Mouse (Mus musculus) hindbrain, embryonic 11.5 days (tissue): ENCODE results near the gene Fbxo34. TPM values are rescaled to one million over a fixed set of nuclear protein-coding genes. Genes with fewer than 3 reads are reported as not detected.

Experiments used
- ATAC-seq: fragments of 200-750 bp; cut with Nextera tagmentation; 2 replicates; pipeline ENCODE4 v1.8.0; 2017; ENCODE audit warnings: mild to moderate bottlenecking, moderate TSS enrichment, moderate library complexity; ENCODE audit not compliant: low FRiP score
- DNase-seq: peaks from one replicate; pipeline ENCODE4 v3.0.0-alpha.2; 2015; ENCODE audit warnings: low spot score
- H3K27ac ChIP-seq: fragments of 300-500 bp; sonication (generic); 2 replicates; pipeline ENCODE4 v1.5.1; 2014; ENCODE audit warnings: mild to moderate bottlenecking, low read depth, low read length
- H3K27me3 ChIP-seq: fragments of 300-500 bp; sonication (generic); 2 replicates; pipeline ENCODE4 v1.6.1; 2014; ENCODE audit warnings: mild to moderate bottlenecking, low read length, moderate library complexity, mixed read lengths; ENCODE audit not compliant: control insufficient read depth, insufficient read depth
- H3K36me3 ChIP-seq: fragments of 300-500 bp; sonication (generic); 2 replicates; pipeline ENCODE4 v1.6.1; 2014; ENCODE audit warnings: mild to moderate bottlenecking, low read length, moderate library complexity, mixed read lengths; ENCODE audit not compliant: control insufficient read depth, insufficient read depth
- H3K4me1 ChIP-seq: fragments of 300-500 bp; sonication (generic); replicated peaks from 2 replicates; pipeline ENCODE4 v1.6.1; 2014; ENCODE audit warnings: low read length, mixed read lengths; ENCODE audit not compliant: control insufficient read depth, insufficient read depth
- H3K4me2 ChIP-seq: fragments of 300-500 bp; sonication (generic); replicated peaks from 2 replicates; pipeline ENCODE4 v1.6.1; 2014; ENCODE audit warnings: mild to moderate bottlenecking, low read depth, low read length
- H3K4me3 ChIP-seq: fragments of 300-500 bp; sonication (generic); 2 replicates; pipeline ENCODE4 v1.5.1; 2014; ENCODE audit warnings: low read depth, low read length
- H3K9ac ChIP-seq: fragments of 300-500 bp; sonication (generic); 2 replicates; pipeline ENCODE4 v1.6.1; 2014; ENCODE audit warnings: low read depth, low read length
- H3K9me3 ChIP-seq: fragments of 300-500 bp; sonication (generic); 2 replicates; pipeline ENCODE4 v1.6.1; 2016; ENCODE audit warnings: low read length; ENCODE audit not compliant: control insufficient read depth
- whole genome bisulfite sequencing: fragments of 180-500 bp; shearing (Covaris S2); extraction: QIAGEN DNeasy Blood & Tissue Kit; methylation state at CpG from one replicate; pipeline ENCODE4 v1.1.7; 2014; 5-methylcytosine and 5-hydroxymethylcytosine counted together
- polyA plus RNA-seq: library from polyadenylated mRNA; unstranded; fragments of >200 nt; fragmentation: Nextera tagmentation; extraction: Ambion mirVana; gene quantifications from 2 replicates; pipeline ENCODE4 v1.2.1, GENCODE M21; 2014

Fbxo34 gene
- polyA plus RNA-seq, 1 experiment from 2014 or later: 20.1 TPM

DNA sequence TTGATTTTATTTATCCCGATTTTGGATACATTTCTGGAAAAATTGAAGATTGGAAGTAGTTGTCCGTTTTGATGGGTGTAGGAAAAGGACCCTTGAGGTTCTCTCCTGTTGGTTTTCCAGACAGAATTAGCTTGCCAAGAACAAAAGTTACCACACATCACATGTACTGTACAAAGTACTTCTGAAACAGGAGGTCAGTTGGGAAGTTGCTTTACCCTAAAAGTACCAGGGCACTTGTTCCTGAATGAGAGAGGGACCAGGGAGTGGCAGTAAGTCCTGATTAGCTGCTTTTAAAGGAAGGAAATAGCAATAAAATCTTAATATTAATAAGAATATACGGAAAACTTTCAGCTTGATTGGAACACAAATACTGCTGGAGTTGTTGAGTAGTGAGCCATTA lies 46.9 kb downstream of the Fbxo34 start:
- H3K4me2 ChIP-seq: no peak overlapping the region
- H3K4me3 ChIP-seq: no peak overlapping the region
- H3K27me3 ChIP-seq: no peaks in the 10 kb centered on the region
- H3K4me1 ChIP-seq: no peaks in the 10 kb centered on the region
- ATAC-seq (no peak), DNase-seq (no peak)
- H3K9ac ChIP-seq: no peak overlapping the region
- 81% methylated on average over 3 of the region's 3 CpGs for WGBS
- H3K36me3 ChIP-seq: no peaks in the 10 kb centered on the region
- H3K9me3 ChIP-seq: no peaks in the 10 kb centered on the region
- no peak overlapping the region for H3K27ac ChIP-seq

DNA sequence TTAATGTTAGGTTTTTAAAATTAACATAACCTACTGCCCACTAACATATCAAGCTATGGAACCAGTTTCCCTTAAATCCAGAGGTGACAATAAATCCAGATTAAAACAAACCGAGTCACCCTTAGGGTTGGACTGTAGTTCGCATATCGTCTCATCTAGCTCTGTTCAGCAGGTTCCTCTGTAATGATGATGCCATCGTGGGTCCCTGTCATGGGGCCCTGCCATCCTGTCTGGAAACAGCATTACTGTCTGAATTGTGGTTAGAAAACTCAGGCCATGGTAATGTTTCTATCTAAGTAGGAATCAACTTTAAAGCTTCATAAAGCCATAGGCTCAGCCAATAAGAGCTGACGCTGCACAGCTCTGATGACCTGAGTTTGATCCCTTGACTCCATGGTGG lies 48.4 kb downstream of the Fbxo34 start:
- Histone ChIP-seq H3K27me3 (no peaks in the 10 kb centered on the region), H3K4me3 (no peak overlapping the region), H3K4me1 (no peaks in the 10 kb centered on the region), H3K9me3 (no peaks in the 10 kb centered on the region), H3K4me2 (no peak overlapping the region), H3K9ac (no peak overlapping the region), H3K27ac (no peak overlapping the region), H3K36me3 (no peaks in the 10 kb centered on the region)
- WGBS: 64% methylated on average over 5 of the region's 5 CpGs
- no peak for DNase-seq
- ATAC-seq: no peak

DNA sequence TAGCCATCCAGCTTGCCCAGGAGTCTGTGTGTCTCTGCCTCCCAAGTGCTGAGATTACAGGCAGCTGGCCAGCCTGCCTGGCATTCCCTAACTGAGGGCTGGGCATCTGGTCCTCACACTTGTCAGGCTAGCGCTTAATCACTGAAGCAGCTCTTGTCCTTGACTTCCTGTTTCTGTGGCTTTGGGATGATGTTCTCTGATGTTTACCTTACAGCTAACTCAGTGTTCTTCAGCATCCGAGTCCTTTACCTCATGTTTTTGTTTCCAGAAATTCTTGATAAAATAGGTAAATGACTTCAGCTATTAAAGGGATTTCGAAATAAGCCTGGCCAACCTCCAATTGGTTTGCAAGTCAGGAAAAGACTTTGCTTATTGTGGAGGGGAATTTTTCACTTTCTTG lies 53.8 kb downstream of the Fbxo34 start:
- DNase-seq: no peak
- no peaks in the 10 kb centered on the region for H3K27me3 ChIP-seq
- H3K4me2 ChIP-seq: no peak overlapping the region
- no peak for ATAC-seq
- H3K4me3 ChIP-seq: no peak overlapping the region
- H3K4me1 ChIP-seq: no peaks in the 10 kb centered on the region
- no peak overlapping the region for H3K27ac ChIP-seq
- H3K9me3 ChIP-seq: no peaks in the 10 kb centered on the region
- 88% methylated on average over 3 of the region's 3 CpGs for WGBS
- no peak overlapping the region for H3K9ac ChIP-seq
- H3K36me3 ChIP-seq: no peaks in the 10 kb centered on the region

DNA sequence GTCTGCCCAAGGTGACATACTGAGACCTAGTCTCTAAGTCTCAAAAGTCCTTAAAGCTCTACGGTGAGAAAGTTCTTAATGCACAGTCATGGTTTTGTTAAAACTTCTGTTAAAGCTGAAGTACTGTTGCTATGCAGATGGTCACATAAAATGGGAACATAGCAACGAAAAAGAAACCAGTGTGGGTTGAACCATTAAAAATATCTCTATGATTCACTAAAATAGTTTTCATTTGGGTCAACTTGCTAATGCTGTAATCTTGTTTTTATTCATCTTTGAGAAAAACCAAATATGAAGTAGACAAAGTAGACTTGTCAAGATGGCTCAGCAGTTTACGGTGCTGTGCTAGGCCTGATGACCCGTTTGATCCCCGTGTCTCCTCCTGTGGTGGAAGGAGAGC lies 56.5 kb downstream of the Fbxo34 start:
- ATAC-seq (no peak), DNase-seq (no peak)
- Histone ChIP-seq H3K27ac (no peak overlapping the region), H3K4me1 (no peaks in the 10 kb centered on the region), H3K9ac (no peak overlapping the region), H3K27me3 (no peaks in the 10 kb centered on the region), H3K36me3 (no peaks in the 10 kb centered on the region), H3K4me2 (no peak overlapping the region), H3K4me3 (no peak overlapping the region), H3K9me3 (no peaks in the 10 kb centered on the region)
- 96% methylated on average over 5 of the region's 5 CpGs for WGBS

DNA sequence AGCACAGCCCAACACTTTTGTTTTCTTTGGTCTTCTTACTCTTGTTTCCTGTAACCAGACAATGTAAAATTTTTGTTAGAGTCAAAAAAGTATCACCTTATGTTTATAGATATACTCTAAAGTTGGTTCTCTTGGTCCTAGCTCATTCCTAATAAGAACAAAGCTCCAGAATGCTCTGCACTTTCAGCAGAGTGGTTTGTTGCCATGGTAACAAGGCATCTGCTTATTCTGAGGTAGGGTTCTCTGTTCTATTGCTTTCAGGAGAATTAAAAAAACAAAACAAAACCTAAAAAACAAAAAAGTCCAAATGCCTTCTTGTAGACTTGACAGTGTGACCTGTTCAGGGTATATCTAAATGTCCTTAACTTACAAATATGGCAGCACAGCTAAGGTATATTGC lies 57.8 kb downstream of the Fbxo34 start:
- no peak overlapping the region for H3K4me3 ChIP-seq
- no peak overlapping the region for H3K4me2 ChIP-seq
- H3K27ac ChIP-seq: no peak overlapping the region
- no peaks in the 10 kb centered on the region for H3K27me3 ChIP-seq
- no peak for DNase-seq
- H3K9ac ChIP-seq: no peak overlapping the region
- no peak for ATAC-seq
- H3K36me3 ChIP-seq: no peaks in the 10 kb centered on the region
- no peaks in the 10 kb centered on the region for H3K9me3 ChIP-seq
- no peaks in the 10 kb centered on the region for H3K4me1 ChIP-seq

DNA sequence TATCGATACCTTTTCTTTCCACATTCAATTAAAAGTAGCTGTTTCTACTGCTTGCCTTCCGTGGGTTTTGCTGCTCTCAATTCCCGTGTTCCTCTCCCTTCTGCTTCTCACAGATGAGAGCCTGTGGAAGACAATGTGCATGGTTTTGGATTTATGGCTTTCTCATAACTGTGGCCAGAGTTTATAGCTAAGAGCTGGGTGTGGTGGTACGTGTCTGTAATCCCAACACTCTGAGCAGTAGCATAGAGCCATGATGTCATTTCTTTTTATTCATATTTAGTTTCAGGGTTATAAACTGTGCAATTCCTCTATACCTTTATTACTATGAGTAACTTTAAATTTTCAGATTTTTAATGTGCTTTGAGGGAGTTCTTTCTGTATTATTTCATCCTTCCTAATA lies 60.0 kb downstream of the Fbxo34 start:
- Histone ChIP-seq H3K36me3 (no peaks in the 10 kb centered on the region), H3K4me1 (no peaks in the 10 kb centered on the region), H3K27me3 (no peaks in the 10 kb centered on the region), H3K4me2 (no peak overlapping the region), H3K9ac (no peak overlapping the region), H3K27ac (no peak overlapping the region), H3K4me3 (no peak overlapping the region), H3K9me3 (no peaks in the 10 kb centered on the region)
- WGBS: 92% methylated on average over 4 of the region's 4 CpGs
- no peak for DNase-seq
- ATAC-seq: no peak

DNA sequence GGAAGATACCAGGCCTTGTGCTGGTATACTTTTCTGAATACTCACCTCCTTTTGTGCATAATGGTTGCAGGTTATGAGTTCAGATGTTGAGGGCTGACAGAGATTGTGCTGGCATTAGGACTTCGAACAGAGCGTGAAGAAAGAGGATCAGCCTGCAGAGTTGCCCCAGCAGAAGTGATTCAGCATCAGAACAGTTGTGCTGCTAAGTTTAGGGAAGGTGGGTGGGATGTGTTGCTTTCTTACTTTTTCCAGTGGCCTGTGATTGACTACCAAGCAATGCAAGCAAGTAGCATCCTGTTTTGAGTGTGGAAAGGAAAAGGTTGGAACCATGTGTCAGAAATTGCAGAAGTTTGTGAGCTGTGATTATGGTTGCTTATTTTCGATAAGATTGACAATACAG lies 63.4 kb downstream of the Fbxo34 start:
- ATAC-seq (no peak), DNase-seq (no peak)
- H3K36me3 ChIP-seq: no peaks in the 10 kb centered on the region
- H3K9me3 ChIP-seq: no peaks in the 10 kb centered on the region
- no peak overlapping the region for H3K4me3 ChIP-seq
- H3K9ac ChIP-seq: no peak overlapping the region
- WGBS: 96% methylated on average over 3 of the region's 3 CpGs
- H3K27ac ChIP-seq: no peak overlapping the region
- H3K4me1 ChIP-seq: no peaks in the 10 kb centered on the region
- no peaks in the 10 kb centered on the region for H3K27me3 ChIP-seq
- no peak overlapping the region for H3K4me2 ChIP-seq

DNA sequence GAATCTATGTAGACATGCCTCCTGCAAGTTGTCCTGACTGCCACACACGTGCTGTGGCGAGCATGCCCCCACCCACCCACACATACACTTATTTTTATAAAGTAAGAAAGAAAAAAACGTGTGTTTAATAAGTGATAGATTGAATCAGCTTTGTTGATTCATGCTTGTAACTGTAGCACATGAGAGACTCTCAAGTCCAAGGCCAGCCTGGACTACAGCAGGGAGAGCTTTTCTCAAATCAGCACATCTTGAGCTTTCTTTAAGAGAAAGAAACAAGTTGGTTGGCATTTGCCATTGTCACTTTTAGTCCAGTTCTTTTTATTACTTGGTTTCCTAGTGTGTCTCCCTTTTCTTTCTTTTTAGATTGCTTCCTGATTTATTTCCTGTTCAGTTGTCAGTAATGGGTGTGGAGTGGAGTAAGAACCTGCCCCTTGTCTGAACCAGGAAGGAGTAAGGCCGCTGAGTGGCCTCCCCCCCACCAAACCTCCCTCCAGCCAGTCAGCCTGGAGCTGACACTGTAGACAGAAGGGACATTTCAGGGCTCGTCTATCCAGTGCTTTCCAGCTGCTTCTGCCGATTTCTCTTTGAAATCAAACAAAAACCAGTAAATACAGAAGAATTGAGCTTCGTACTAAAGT lies 64.7 kb downstream of the Fbxo34 start:
- DNase-seq (no peak), ATAC-seq (no peak)
- Histone ChIP-seq H3K27ac (no peak overlapping the region), H3K9ac (no peak overlapping the region), H3K36me3 (no peaks in the 10 kb centered on the region), H3K4me2 (no peak overlapping the region), H3K4me1 (no peaks in the 10 kb centered on the region), H3K4me3 (no peak overlapping the region), H3K27me3 (no peaks in the 10 kb centered on the region), H3K9me3 (no peaks in the 10 kb centered on the region)
- WGBS: 70% methylated on average over 7 of the region's 7 CpGs

DNA sequence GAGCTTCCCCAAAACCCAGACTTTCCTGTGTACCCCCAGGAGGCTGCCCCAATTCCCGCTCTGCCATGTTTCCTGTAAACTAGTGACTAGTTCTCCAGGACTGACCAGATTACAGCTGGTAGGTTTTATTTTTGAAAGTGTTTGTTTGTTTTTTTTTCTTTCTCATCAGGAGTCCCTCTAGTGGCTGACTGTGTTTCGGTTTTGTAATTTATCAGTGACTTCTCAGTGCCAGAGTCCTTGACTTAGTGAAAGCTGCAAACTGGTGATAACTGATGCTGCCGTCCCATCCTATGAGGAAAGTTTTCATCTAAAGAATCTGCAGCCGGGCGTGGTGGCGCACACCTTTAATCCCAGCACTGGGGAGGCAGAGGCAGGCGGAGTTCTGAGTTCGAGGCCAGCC lies 65.4 kb downstream of the Fbxo34 start:
- H3K4me3 ChIP-seq: no peak overlapping the region

More for the DNA sequence above, 65.4 kb downstream of the Fbxo34 start:
- WGBS: 86% methylated on average over 8 of the region's 8 CpGs
- no peak overlapping the region for H3K4me2 ChIP-seq
- no peaks in the 10 kb centered on the region for H3K9me3 ChIP-seq
- H3K36me3 ChIP-seq: no peaks in the 10 kb centered on the region
- DNase-seq (no peak), ATAC-seq (no peak)
- no peaks in the 10 kb centered on the region for H3K27me3 ChIP-seq
- H3K4me1 ChIP-seq: no peaks in the 10 kb centered on the region
- no peak overlapping the region for H3K9ac ChIP-seq
- no peak overlapping the region for H3K27ac ChIP-seq
